Mouse (Mus musculus) left cerebral cortex, postnatal 36 days (tissue): ENCODE measurements around the gene Ttc21a. TPM values are rescaled to one million over a fixed set of nuclear protein-coding genes. Genes with fewer than 3 reads are reported as not detected.

Experiments used
- DNase-seq, 2 experiments: peaks; one replicate each; pipeline ENCODE4 v3.0.0; 2021 to 2022; ENCODE audit warnings: low spot score in 2 of 2, mixed read lengths in 1 of 2
- intact Hi-C: fragments of 180-260 bp; cut with DNase I; formaldehyde crosslinking; loops from one replicate; pipeline ENCODE4 v1.15.1; 2025
- total RNA-seq, 2 experiments: library from RNA; stranded (reverse); gene quantifications; 2 replicates each; pipeline ENCODE4 v1.2.3; 2021

The Ttc21a gene
- total RNA-seq, 2 experiments from 2014 or later: 0.50 to 0.67 TPM

DNA sequence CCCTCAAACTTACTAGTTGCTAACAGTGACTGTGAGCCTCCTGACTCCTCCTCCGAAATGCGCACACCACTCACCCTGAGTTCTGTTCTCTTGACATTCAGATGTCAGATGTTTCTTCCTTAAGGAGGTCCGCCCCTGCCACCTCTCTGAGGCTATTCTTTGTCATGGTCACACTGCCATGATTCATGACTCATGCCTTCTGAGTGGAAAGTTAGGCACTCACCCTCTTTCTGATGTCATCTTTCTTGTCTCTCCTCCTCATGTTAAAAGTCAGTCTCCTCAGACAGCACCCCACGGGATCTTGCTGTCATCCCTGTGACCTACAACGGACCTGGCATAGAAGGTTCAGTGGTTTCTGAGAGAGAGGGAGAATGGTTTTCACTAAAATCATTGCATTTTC is 75.4 kb downstream of the Ttc21a start:
- DNase-seq: no peak
- intact Hi-C loops: loop anchor here (10.0 kb wide), 1 partner anchor 48 kb away; no protein-coding TSS in a partner anchor

DNA sequence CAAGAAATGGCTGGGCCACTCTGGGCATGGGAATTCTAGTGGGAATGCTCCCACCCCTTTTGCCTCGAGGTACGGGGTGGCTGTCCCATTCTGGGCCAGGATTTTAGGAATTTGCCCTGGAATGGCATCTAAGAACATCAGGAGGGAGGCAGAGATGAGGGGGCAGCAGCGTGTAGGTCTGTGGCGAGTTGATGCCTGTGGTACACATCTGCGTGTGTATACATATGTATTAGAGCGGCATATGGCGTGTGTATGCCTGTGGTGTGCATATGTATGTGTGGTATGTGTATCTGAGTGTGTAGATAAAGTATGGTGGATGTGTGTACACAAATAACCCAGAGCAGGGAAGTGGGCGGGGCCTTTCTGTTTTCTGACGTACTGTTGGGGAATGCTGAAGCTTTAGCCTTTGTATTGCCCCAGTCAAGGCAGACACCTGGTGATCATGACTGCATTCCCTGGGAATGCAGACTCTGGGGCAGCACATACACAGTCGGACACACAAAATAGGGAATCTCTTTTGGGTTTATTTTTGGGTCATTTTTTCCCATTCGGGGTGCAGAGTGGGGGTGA is 75.9 kb downstream of the Ttc21a start:
- intact Hi-C loops: loop anchor here (10.0 kb wide), 1 partner anchor 49 kb away; no protein-coding TSS in a partner anchor
- DNase-seq: no peak

GRCm38 (mm10) chr9:120014828-120015227 is 77.4 kb downstream of the Ttc21a start:
- intact Hi-C loops: loop anchor here (10.0 kb wide), 1 partner anchor 50 kb away; no protein-coding TSS in a partner anchor
- DNase-seq: no peak

DNA sequence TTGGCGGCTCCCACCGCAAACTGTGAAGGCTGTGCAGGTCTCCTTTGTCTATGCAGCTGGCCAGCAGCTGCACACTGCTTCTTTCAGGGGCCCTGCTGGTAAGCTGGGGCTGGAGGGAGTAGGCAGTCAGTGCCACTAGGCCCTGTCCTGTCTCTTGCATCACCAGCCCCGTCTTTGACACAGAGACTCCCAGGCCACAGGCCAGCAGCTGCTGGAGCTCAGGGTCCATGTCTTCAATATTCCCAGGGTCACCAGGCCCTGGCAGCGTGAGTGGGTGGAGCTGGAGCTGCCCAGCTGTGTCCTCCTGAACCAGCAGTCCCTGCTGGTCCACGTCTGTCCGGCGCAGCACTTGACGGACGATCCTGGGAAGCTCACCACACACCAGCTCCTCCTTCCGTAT is 79.5 kb downstream of the Ttc21a start:
- intact Hi-C loops: loop anchor here (10.0 kb wide), 1 partner anchor 52 kb away; no protein-coding TSS in a partner anchor

More for the DNA sequence above, 79.5 kb downstream of the Ttc21a start:
- DNase-seq: no peak

Other genes with a start within 250 kb of the Ttc21a start
- gene Scn10a, start 218.3 kb upstream of the Ttc21a start, total RNA-seq: under 1 TPM; 0.07 to 0.23 TPM
- gene Scn11a, start 112.2 kb upstream of the Ttc21a start, total RNA-seq: under 1 TPM; 0.12 to 0.34 TPM
- gene Wdr48, start 42.7 kb upstream of the Ttc21a start, total RNA-seq: 10 to 100 TPM; 70.0 to 85.9 TPM
- 10 to 100 TPM; 36.3 to 40.6 TPM for gene Gorasp1, start within 50 bp of the Ttc21a start, total RNA-seq
- gene Csrnp1, start 47.1 kb downstream of the Ttc21a start, total RNA-seq: 10 to 100 TPM; 12.5 to 19.1 TPM
- gene Xirp1, start 86.0 kb downstream of the Ttc21a start, total RNA-seq: under 1 TPM in 1 of 2 experiments, not detected in 1; 0.15 TPM
- gene Cx3cr1, start 132.3 kb downstream of the Ttc21a start, total RNA-seq: 10 to 100 TPM; 30.9 to 32.8 TPM
- not detected for gene Ccr8, start 154.5 kb downstream of the Ttc21a start, total RNA-seq
- 10 to 100 TPM; 27.0 to 28.9 TPM for gene Slc25a38, start 172.8 kb downstream of the Ttc21a start, total RNA-seq
- gene Rpsa, start 190.1 kb downstream of the Ttc21a start, total RNA-seq: 100 to 1,000 TPM; 361 to 417 TPM
- 100 to 1,000 TPM; 355 to 475 TPM for gene Mobp, start 212.1 kb downstream of the Ttc21a start, total RNA-seq